Mouse (Mus musculus) stomach, postnatal 0 days (tissue): ENCODE results near the gene Hus1. TPM values are rescaled to one million over a fixed set of nuclear protein-coding genes. Genes with fewer than 3 reads are reported as not detected.

ENCODE experiments used
- ATAC-seq: fragments of 200-750 bp; cut with Nextera tagmentation; 2 replicates; pipeline ENCODE4 v1.8.0; 2017; ENCODE audit not compliant: low FRiP score, low TSS enrichment
- DNase-seq: peaks from one replicate; pipeline ENCODE4 v3.0.0-alpha.2; 2016; ENCODE audit warnings: low spot score
- H3K27ac ChIP-seq: fragments of 300-500 bp; sonication (generic); replicated peaks from 2 replicates; pipeline ENCODE4 v1.5.1; 2014; ENCODE audit warnings: mild to moderate bottlenecking, control low read depth
- H3K27me3 ChIP-seq: fragments of 300-500 bp; sonication (generic); 2 replicates; pipeline ENCODE4 v1.6.1; 2014; ENCODE audit warnings: low read length; ENCODE audit not compliant: control insufficient read depth, insufficient read depth
- H3K36me3 ChIP-seq: fragments of 300-500 bp; sonication (generic); 2 replicates; pipeline ENCODE4 v1.6.1; 2014; ENCODE audit warnings: low read length, mixed read lengths; ENCODE audit not compliant: control insufficient read depth, insufficient read depth
- H3K4me1 ChIP-seq: fragments of 300-500 bp; sonication (generic); replicated peaks from 2 replicates; pipeline ENCODE4 v1.6.1; 2014; ENCODE audit warnings: antibody characterized with exemption; ENCODE audit not compliant: control insufficient read depth, insufficient read depth
- H3K4me2 ChIP-seq: fragments of 300-500 bp; sonication (generic); replicated peaks from 2 replicates; pipeline ENCODE4 v1.6.1; 2014; ENCODE audit warnings: low read depth, mild to moderate bottlenecking, control low read depth, moderate library complexity
- H3K4me3 ChIP-seq: fragments of 300-500 bp; sonication (generic); 2 replicates; pipeline ENCODE4 v1.5.1; 2014; ENCODE audit warnings: low read depth, low read length, control low read depth
- H3K9ac ChIP-seq: fragments of 300-500 bp; sonication (generic); 2 replicates; pipeline ENCODE4 v1.6.1; 2014; ENCODE audit warnings: mild to moderate bottlenecking, low read length, control low read depth, mixed read lengths
- H3K9me3 ChIP-seq: fragments of 300-500 bp; sonication (generic); 2 replicates; pipeline ENCODE4 v1.6.1; 2016; ENCODE audit warnings: low read length; ENCODE audit not compliant: control insufficient read depth
- CTCF ChIP-seq: IDR thresholded peaks from 2 replicates; pipeline ENCODE4 v1.5.1; 2016; ENCODE audit warnings: antibody characterized with exemption, low read depth, mild to moderate bottlenecking, moderate library complexity
- EP300 ChIP-seq: optimal IDR thresholded peaks from 2 replicates; pipeline ENCODE3; 2016; ENCODE audit warnings: antibody characterized with exemption
- WGBS: fragments of 180-500 bp; shearing (Covaris S2); extraction: QIAGEN DNeasy Blood & Tissue Kit; methylation state at CpG from one replicate; pipeline ENCODE4 v1.1.7; 2014; 5-methylcytosine and 5-hydroxymethylcytosine counted together
- polyA plus RNA-seq: library from polyadenylated mRNA; unstranded; fragments of >200 nt; fragmentation: Nextera tagmentation; extraction: Ambion mirVana; gene quantifications from 2 replicates; pipeline ENCODE4 v1.2.1, GENCODE M21; 2015

The Hus1 gene
- polyA plus RNA-seq, 1 experiment from 2014 or later = 5.8 TPM

GRCm38 (mm10) chr11:9050241-9050640 is 39.2 kb upstream of the Hus1 start:
- no peaks in the 10 kb centered on the region for H3K36me3 ChIP-seq
- no peak overlapping the region for H3K27ac ChIP-seq
- H3K4me1 ChIP-seq = 0 out of 2 replicates have a peak, but pooled peaks cover 3% of the 10 kb centered on the region
- no peak for DNase-seq
- no peak overlapping the region for H3K4me2 ChIP-seq
- no peak for ATAC-seq
- H3K27me3 ChIP-seq = no peaks in the 10 kb centered on the region
- H3K4me3 ChIP-seq = no peak overlapping the region
- H3K9ac ChIP-seq = no peak overlapping the region
- TF ChIP-seq EP300 = no peak
- TF ChIP-seq CTCF = no peak
- no peaks in the 10 kb centered on the region for H3K9me3 ChIP-seq
- 69% methylated on average over 4 of the region's 4 CpGs for WGBS

GRCm38 (mm10) chr11:9048703-9049060 is 37.7 kb upstream of the Hus1 start, which contains the start of gene Sun3:
Gene Sun3, minus strand, starts transcription at chr11:9048991.
- Histone ChIP-seq H3K27ac (0 out of 2 replicates have a peak within 1 kb of the TSS, but pooled peaks have one; percentile 24), H3K4me3 (peak within 1 kb of the TSS; percentile 46), H3K9me3 (no peaks in the 10 kb centered on the region), H3K36me3 (no peaks in the 10 kb centered on the region), H3K27me3 (no peaks in the 10 kb centered on the region), H3K9ac (peak within 1 kb of the TSS; percentile 56), H3K4me2 (peak within 1 kb of the TSS; percentile 88), H3K4me1 (0 out of 2 replicates have a peak, but pooled peaks cover 3% of the 10 kb centered on the region)
- TF ChIP-seq CTCF (no peak), EP300 (no peak)
- ATAC-seq = peak; percentile 86
- peak; percentile 79 for DNase-seq
- 1% methylated on average over 18 of the region's 18 CpGs for WGBS

GRCm38 (mm10) chr11:9048011-9048702 is 37.2 kb upstream of the Hus1 start, which contains the start of gene Gm11992:
Gene Gm11992, plus strand, starts transcription at chr11:9048594.
- Histone ChIP-seq H3K36me3 (no peaks in the 10 kb centered on the region), H3K9ac (peak within 1 kb of the TSS; percentile 56), H3K4me1 (0 out of 2 replicates have a peak, but pooled peaks cover 3% of the 10 kb centered on the region), H3K27me3 (no peaks in the 10 kb centered on the region), H3K9me3 (no peaks in the 10 kb centered on the region), H3K27ac (0 out of 2 replicates have a peak within 1 kb of the TSS, but pooled peaks have one; percentile 24), H3K4me3 (peak within 1 kb of the TSS; percentile 46), H3K4me2 (peak within 1 kb of the TSS; percentile 88)
- TF ChIP-seq EP300 = no peak
- no peak for TF ChIP-seq CTCF
- peak; percentile 93 for DNase-seq
- 5% methylated on average over 21 of the region's 21 CpGs for WGBS
- ATAC-seq = peak; percentile 100

GRCm38 (mm10) chr11:9047044-9047443 is 36.1 kb upstream of the Hus1 start:
- ATAC-seq (no peak), DNase-seq (no peak)
- WGBS = 58% methylated on average over 5 of the region's 5 CpGs
- Histone ChIP-seq H3K9ac (no peak overlapping the region), H3K9me3 (no peaks in the 10 kb centered on the region), H3K27me3 (no peaks in the 10 kb centered on the region), H3K4me2 (no peak overlapping the region), H3K4me1 (0 out of 2 replicates have a peak, but pooled peaks cover 3% of the 10 kb centered on the region), H3K27ac (no peak overlapping the region), H3K4me3 (no peak overlapping the region), H3K36me3 (no peaks in the 10 kb centered on the region)
- TF ChIP-seq EP300 (no peak), CTCF (no peak)

- H3K9me3 ChIP-seq = no peaks in the 10 kb centered on the region
- H3K27me3 ChIP-seq = no peaks in the 10 kb centered on the region
- no peaks in the 10 kb centered on the region for H3K36me3 ChIP-seq
- no peak overlapping the region for H3K9ac ChIP-seq
- H3K27ac ChIP-seq = no peak overlapping the region
- H3K4me2 ChIP-seq = no peak overlapping the region
- no peak overlapping the region for H3K4me3 ChIP-seq
- DNase-seq (no peak), ATAC-seq (no peak)
- WGBS = 87% methylated on average over 2 of the region's 2 CpGs
- 0 out of 2 replicates have a peak, but pooled peaks cover 3% of the 10 kb centered on the region for H3K4me1 ChIP-seq
- no peak for TF ChIP-seq EP300
- TF ChIP-seq CTCF = no peak
Measured at GRCm38 (mm10) chr11:9046546-9046945, 35.6 kb upstream of the Hus1 start.

GRCm38 (mm10) chr11:9031530-9031929 is 20.5 kb upstream of the Hus1 start:
- no peak for DNase-seq
- Histone ChIP-seq H3K4me2 (no peak overlapping the region), H3K9me3 (no peaks in the 10 kb centered on the region), H3K27ac (no peak overlapping the region), H3K4me3 (no peak overlapping the region), H3K27me3 (no peaks in the 10 kb centered on the region), H3K9ac (no peak overlapping the region), H3K36me3 (no peaks in the 10 kb centered on the region), H3K4me1 (no peaks in the 10 kb centered on the region)
- no peak for TF ChIP-seq EP300
- TF ChIP-seq CTCF = no peak
- no peak for ATAC-seq
- 85% methylated on average over 2 of the region's 2 CpGs for WGBS
